In the genomic region with DNA sequence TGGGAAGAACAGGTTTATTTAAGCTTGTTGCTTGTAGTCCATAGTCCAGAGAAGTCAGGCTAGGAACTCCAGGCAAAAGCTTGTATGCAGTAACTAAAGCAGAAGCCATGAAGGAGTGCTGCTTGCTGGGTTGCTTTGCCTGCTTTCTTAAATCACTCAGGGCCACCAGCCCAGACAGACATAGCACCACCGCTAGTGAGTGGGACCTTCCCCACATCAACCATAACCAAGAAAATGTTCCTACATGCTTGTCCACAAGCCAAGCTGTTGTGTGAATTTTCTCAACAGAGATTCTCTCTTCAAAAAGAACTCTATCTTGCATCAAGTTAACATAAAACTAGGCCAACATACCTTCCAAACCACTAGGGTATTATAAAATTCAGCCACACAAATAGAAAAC, we compare ENCODE assay signal across 18 mouse cellular contexts.
"Had no signal": no experiment of that assay in that cellular context is flagged by ENCODE, and none has a peak within 500 bp of the region (broad histone marks: within the 10 kb centered on the region; RNA-seq: fewer than 3 reads in every experiment).

No protein-coding gene starts in this region.

- DNase-seq: gastrocnemius, adult 2 months; gastrocnemius, postnatal 10 days; gastrocnemius, postnatal 25 days; heart, adult 11 months; heart, adult 2 months; heart, postnatal 14 days; heart, postnatal 36 days; kidney, adult 11 months; kidney, adult 2 months; kidney, adult 9 months; kidney, postnatal 14 days; kidney, postnatal 36 days; layer of hippocampus, adult 9-11 months; layer of hippocampus, postnatal 36 days; left cerebral cortex, postnatal 4 days had no signal

- ATAC-seq: hindbrain, postnatal 0 days; intestine, embryonic 16.5 days; liver, embryonic 12.5 days had no signal
